Mouse (Mus musculus) embryonic facial prominence, embryonic 13.5 days (tissue): ENCODE measurements around the gene Fzd10. TPM values are rescaled to one million over a fixed set of nuclear protein-coding genes. Genes with fewer than 3 reads are reported as not detected.

ENCODE experiments used
- ATAC-seq: fragments of 200-750 bp; cut with Nextera tagmentation; 2 replicates; pipeline ENCODE4 v1.8.0; 2017; ENCODE audit warnings: low read depth; ENCODE audit not compliant: insufficient number of reproducible peaks, insufficient read depth, low FRiP score, low TSS enrichment
- H3K27ac ChIP-seq: fragments of 300-500 bp; sonication (generic); 2 replicates; pipeline ENCODE4 v1.5.1; 2015; ENCODE audit warnings: moderate library complexity, mild to moderate bottlenecking, inconsistent platforms
- H3K27me3 ChIP-seq: fragments of 300-500 bp; sonication (generic); 2 replicates; pipeline ENCODE4 v1.6.1; 2015; ENCODE audit warnings: mild to moderate bottlenecking, inconsistent platforms
- H3K36me3 ChIP-seq: fragments of 300-500 bp; sonication (generic); 2 replicates; pipeline ENCODE4 v1.6.1; 2015; ENCODE audit warnings: mild to moderate bottlenecking, inconsistent platforms
- H3K4me1 ChIP-seq: fragments of 300-500 bp; sonication (generic); 2 replicates; pipeline ENCODE4 v1.6.1; 2015; ENCODE audit warnings: inconsistent platforms
- H3K4me2 ChIP-seq: fragments of 300-500 bp; sonication (generic); 2 replicates; pipeline ENCODE4 v1.6.1; 2015; ENCODE audit warnings: moderate library complexity, mild to moderate bottlenecking, inconsistent platforms
- H3K4me3 ChIP-seq: fragments of 300-500 bp; sonication (generic); 2 replicates; pipeline ENCODE4 v1.5.1; 2015; ENCODE audit warnings: mild to moderate bottlenecking, inconsistent platforms
- H3K9ac ChIP-seq: fragments of 300-500 bp; sonication (generic); 2 replicates; pipeline ENCODE4 v1.6.1; 2015; ENCODE audit warnings: mild to moderate bottlenecking, inconsistent platforms
- H3K9me3 ChIP-seq: fragments of 300-500 bp; sonication (generic); 2 replicates; pipeline ENCODE4 v1.6.1; 2016; ENCODE audit warnings: inconsistent platforms
- WGBS: fragments of 180-500 bp; shearing (Covaris S2); methylation state at CpG from one replicate; pipeline ENCODE4 v1.1.7; 2015; ENCODE audit warnings: mixed read lengths; 5-methylcytosine and 5-hydroxymethylcytosine counted together
- polyA plus RNA-seq: library from polyadenylated mRNA; unstranded; fragments of >200 nt; fragmentation: Nextera tagmentation; extraction: Ambion mirVana; gene quantifications from 2 replicates; pipeline ENCODE4 v1.2.1, GENCODE M21; 2015

Gene Fzd10
- polyA plus RNA-seq, 1 experiment from 2014 or later = 12.6 TPM

DNA sequence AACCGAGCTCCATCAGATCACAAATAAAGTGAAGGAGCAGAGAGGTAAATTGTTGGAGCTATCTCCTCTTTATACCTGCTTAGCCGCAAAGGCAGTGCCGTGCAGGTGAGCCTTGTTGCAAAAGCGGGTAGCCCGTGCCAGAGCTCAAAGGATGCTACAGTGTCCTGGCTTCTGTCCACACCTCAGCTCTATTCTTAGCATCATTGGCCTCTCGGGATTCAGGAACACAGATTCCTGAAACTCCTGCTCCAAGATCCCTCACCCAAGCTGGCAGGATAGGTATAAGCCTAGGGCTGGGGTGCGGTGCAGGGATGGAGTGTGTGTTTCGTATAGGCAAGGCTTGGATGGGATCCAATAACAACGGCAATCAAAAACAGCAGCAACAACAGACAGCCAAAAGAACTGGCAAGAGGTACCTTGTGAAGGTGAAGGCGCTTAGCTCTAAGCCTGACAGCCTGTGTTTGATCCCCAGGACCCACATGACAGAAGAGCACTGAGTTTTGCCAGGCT lies 46.6 kb downstream of the Fzd10 start:
- Histone ChIP-seq H3K4me3 (no peak overlapping the region), H3K27ac (no peak overlapping the region), H3K36me3 (no peaks in the 10 kb centered on the region), H3K9me3 (no peaks in the 10 kb centered on the region), H3K9ac (no peak overlapping the region), H3K4me1 (peaks cover 24% of the 10 kb centered on the region), H3K27me3 (no peaks in the 10 kb centered on the region), H3K4me2 (no peak overlapping the region)
- WGBS = 65% methylated on average over 10 of the region's 10 CpGs
- peak; percentile 15; the same call in 1 of the 2 replicates for ATAC-seq

DNA sequence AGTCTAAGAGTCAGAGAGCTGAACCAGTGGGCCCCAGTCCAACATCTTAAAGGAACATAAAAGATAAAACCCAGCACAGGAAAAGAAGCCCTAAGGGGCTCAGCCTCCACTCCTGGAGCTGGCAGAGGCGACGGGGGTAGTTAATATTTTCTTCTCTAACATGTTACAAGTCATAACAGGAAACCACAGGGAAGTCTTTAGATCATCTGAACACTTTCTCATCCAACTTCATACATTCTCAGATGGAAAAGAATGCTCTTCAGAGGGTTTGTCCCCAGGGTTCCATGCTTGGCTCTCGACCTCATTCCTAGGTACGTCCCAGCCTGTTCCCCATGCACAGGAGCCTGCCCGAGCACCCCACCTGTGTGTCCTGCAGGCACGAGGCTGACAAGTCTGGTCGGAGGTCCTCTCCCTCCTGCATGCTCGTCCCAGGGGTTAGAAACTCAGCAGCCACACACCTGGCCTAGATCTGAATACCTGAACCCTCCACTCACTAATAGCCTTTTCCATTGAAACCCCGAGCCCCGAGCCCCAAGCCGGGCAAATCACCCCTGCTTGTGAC lies 48.8 kb downstream of the Fzd10 start:
- H3K27ac ChIP-seq = peak overlapping the region; percentile 30; the same call in 1 of the 2 replicates
- no peaks in the 10 kb centered on the region for H3K36me3 ChIP-seq
- H3K4me2 ChIP-seq = no peak overlapping the region
- ATAC-seq = no peak
- H3K9ac ChIP-seq = no peak overlapping the region
- no peaks in the 10 kb centered on the region for H3K27me3 ChIP-seq
- H3K4me3 ChIP-seq = no peak overlapping the region
- H3K9me3 ChIP-seq = no peaks in the 10 kb centered on the region
- WGBS = 67% methylated on average over 11 of the region's 11 CpGs
- H3K4me1 ChIP-seq = peaks cover 24% of the 10 kb centered on the region

Other genes starting within 250 kb of the Fzd10 start
- gene Tmem132d, start 167.8 kb upstream of the Fzd10 start, polyA plus RNA-seq = 1.2 and 1.8 TPM in 2 replicates
- not detected in 2 replicates for gene Piwil1, start 101.7 kb downstream of the Fzd10 start, polyA plus RNA-seq